Mouse (Mus musculus) layer of hippocampus, postnatal 10 days (tissue): ENCODE results near the gene Plcb4. TPM values are rescaled to one million over a fixed set of nuclear protein-coding genes. Genes with fewer than 3 reads are reported as not detected.
A peak's percentile ranks its signal among the peaks of the same experiment; 100 is the strongest.

Experiments
- DNase-seq, 2 experiments: peaks; one replicate each; pipeline ENCODE4 v3.0.0; 2021; ENCODE audit warnings: low spot score in 2 of 2
- long read RNA-seq: library from polyadenylated mRNA; stranded (forward); transcript quantifications from one replicate; pipeline ENCODE4 v2.0.0, GENCODE M21; 2023
- total RNA-seq, 2 experiments: library from RNA; stranded (reverse); gene quantifications; 2 replicates each; pipeline ENCODE4 v1.2.3; 2021

Plcb4 gene
- 10 to 100 TPM; 20.2 to 23.7 TPM for total RNA-seq
- long read RNA-seq, partial matches to known transcripts: 1 of 2 reads
- long read RNA-seq, other reads (novel, unspliced or antisense): 1 of 2 reads

DNA sequence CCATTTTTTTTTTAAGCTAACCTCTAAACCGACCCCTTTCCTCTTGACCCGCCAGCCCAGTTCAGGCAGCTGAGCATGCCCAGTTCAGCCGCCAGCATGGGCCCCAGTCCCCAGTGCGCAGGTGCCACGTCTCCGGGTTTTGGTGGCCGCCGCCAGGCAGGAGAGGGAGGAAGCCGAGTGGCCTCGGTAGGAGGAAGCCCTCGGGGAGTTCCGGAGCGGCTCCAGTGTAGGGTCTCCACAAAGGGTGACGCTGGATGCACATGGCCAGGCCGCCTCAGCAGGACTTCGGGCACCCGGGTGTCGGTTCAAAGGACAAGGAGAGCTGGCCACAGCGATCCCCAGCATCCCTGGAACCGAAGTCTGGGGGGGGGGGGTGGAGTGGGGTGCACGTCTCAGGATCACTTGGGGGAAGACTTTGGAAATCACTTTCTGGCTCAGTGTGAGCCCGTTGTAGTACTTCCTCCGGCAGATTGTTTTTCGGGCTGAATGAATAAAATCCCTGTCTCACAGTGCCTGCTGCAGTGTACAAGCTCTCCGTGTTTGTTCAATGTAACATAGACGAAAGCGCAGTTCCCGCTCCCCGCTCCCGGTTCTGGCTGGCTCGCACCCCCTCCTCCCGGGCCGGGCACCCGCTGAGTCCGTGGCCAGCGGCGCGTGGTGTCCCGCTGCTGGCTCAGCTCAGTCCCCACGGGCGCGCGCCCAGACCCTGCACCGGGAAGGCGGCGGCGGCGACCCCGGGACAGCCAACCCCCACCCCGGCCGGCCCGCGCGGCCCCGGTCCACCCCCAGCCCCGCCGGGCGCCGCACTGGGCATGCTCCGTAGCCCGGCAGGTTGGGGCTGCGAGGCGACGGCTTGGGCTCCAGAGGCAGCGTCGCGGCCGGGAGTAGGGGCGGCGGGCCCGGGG is at the start of gene Plcb4:
Gene Plcb4 (plus strand): TSS at position 526 of the 905 bp plus-strand sequence.
- peak; percentile 79 to 83 for DNase-seq

- no peak for DNase-seq
These were observed 44.1 kb upstream of the Plcb4 start for GRCm38 (mm10) chr2:135614651-135615261.

DNA sequence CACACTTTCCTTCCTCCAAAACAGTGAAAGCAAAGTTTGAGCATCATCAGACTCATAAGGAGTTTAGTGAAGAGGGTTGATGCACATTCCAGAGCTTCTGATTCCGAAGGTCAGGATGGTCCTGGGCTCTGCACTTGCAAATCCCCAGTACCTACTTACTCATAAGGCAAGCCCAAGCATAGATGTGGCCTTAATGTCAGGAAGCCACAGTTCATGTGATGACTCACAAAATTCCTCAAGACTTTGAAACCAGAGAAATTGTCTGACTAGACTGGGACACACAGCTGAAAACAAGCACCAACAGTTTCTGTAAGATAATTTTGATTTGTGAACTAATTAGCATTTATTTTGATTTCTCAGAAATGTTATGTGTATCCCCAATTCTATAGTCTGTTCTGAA is 42.7 kb upstream of the Plcb4 start:
- no peak for DNase-seq

DNA sequence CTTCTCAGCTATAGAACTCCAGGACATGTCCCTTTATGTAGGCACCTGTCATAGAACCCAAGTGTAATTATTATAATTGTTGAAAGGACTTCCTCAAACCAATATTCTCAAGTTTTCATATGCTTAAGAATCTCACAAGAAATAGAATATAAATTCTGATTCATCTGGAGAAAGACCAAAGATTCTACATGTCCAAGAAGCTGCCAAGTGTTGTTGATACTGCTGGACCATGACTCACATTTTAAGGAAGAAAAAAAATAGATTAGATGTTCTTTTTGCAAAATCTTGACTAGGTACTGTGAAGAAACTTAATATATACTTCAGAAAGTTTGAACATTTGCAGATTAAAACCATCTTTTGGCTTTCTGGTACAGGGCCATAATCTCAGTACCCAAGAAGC is 40.3 kb upstream of the Plcb4 start:
- no peak for DNase-seq

DNA sequence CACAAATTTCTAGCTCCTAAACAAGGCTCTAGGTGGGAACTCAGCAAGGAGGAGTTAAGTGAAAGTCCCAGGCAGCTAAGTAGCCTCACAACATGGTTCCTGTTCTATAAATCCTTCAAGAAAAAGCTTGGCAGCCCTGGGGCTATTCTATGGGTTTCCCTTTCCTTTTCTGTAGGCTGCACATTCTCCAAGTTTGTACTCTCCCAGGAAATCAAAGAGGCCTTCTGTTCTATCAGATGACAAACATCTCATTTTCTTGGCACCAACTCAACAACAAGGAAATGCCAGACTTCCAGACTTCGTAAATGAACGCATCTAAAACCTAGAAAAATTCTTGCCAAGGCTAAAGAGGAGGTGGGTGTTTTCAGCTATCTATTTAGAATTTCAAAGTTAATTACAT is 38.9 kb upstream of the Plcb4 start:
- DNase-seq: no peak

DNA sequence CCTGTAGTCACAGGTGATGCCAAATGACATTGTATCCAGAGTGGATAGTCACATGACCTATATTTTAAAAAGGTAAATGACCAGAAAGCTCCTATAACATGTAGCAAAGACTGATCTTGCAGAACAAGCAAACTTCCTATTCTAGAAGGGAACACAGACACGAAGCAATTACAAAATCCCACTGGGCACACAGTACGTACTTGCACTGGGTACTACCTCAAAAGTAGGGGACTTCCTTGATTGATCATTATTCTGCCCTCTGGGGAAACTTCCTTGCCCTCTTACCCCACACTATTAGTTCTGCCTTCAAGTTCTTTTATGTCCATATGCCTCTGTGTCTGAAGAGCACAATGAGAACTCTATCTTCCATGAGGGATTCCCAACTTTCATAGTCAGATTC is 31.0 kb upstream of the Plcb4 start:
- no peak for DNase-seq

DNA sequence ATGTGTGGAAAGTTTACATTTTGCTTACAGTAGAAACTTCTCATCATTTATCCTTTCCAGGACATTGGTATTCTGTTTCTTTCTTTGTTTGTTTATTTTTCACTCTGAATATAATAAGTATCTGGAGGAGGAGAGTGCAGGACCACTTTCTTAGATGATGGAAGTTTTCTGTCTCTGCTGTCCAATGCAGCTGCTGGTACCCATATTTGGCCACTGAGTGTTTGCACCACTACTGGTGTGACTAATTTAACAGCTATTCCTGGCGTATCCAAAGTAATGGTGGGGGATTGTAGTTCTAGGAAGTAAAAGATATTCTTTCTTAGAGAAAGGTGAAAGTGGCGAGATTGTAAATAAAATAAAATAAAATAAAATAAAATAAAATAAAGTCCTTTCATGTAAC is 21.6 kb upstream of the Plcb4 start:
- no peak for DNase-seq

DNA sequence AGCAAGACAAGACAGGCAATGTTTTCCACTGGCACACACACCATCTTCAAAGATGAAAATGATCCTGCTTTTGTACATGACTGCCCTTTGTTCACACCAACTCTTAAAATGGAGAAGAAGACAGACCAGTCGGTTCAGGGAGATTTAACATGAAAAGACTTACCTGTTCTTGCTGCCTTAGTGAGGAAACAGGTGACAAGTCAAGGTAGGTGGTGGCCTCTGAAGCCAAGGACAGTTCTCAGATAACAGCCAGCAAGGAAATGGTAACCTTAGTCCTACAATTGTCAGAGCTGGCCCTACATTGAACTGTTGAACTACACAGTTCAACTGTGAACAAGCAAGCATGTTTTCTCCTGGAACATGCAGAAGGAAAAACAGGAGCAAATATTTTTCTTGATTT is 17.8 kb upstream of the Plcb4 start:
- no peak for DNase-seq

DNA sequence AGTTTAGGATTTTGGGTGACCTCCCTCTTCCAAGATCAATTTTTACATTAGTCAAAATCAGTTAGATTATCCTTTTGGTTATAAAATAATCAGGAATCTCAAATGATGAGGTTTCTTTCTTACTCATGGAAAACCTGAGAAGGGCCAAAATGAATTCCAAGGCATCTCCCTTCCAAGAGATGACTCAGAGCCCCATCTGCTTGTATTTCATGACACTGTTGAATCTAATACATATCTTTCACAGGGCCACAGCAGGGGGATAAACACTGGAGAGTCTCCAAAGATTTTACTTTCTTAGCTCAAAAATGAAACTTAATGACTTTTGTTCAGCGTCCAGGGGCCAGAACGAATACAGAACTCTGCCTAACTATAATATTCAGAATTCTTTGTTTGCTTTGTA is 17.2 kb upstream of the Plcb4 start:
- DNase-seq: no peak

- DNase-seq: no peak
These were observed 12.6 kb upstream of the Plcb4 start for GRCm38 (mm10) chr2:135646226-135646625.

DNA sequence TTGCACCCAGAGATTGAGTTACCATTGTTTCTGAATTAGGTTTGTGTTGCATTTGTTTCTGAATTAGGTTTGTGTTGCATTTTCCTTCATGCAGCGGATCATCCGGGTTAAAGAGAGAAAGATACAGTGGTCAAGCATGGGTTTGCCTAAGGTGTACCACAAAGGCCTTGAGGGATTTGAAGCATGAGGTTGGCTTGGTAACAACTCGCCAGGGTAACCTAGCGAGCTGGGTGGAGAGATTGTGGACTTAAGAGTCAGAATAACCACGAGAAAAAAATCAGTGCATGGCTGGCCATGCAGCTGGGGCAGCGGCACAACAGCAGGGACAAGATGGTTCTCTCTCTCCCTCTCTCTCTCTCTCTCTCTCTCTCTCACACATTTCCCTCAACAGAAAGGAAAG is 12.2 kb upstream of the Plcb4 start:
- no peak for DNase-seq

DNA sequence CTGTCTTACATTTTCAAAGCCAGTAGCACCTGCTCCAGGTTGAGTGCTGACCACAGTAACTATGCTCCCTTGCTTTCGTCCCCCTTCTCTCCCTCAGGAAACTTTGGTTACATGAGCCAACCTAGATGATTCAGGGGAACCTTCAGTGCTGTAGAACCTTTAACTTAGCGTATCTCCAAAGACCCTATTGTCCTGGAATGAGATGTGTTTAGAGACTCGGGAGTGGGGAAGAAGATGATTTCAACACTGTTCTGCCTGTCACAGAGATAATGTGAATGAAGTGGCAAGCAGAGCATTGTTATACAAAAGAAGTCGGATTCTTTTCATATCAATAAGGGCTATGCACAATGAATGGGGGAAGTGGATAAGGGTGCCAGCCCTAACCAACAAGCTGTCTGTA is 10.8 kb upstream of the Plcb4 start:
- no peak for DNase-seq

DNA sequence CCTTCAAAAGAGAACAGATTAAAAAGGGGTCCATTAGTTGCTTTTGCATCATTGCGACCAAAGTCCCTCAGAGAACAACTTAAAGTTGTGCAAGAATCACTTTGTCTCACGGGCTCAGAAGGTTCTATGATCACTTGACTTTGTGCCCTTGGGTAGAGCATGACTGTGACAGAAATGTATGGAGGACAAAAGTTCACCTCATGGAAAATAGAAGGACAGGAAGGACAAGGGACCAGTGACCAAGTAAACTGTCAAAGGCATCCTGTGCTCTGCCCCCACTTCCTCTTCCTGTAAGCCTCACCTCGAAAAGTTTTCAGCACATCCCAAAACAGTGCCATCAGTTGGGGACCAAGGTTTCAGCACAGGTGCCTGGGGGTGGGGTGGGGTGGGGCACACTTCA is 7.9 kb upstream of the Plcb4 start:
- no peak for DNase-seq

DNA sequence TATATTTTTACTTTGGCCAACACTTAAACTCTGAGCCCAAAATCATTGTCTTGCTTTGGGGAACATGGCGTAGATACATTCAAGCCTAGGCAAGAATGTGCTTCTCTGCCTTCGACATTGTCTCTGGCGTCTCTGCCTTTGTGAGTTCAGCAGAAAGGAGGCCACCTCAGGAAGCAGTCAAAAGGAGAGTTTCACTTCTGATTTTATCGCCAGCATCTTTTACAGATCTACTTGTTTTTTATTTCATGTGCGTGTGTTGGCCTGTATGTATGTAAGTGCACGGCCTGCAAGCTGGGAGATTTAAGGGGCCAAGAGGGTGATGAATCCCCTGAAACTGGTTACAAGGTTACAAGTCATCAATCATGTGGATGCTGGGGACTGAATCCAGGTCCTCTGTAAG is 6.8 kb upstream of the Plcb4 start:
- no peak for DNase-seq

GRCm38 (mm10) chr2:135652451-135652850 is 6.4 kb upstream of the Plcb4 start:
- no peak for DNase-seq

- no peak for DNase-seq
These were observed 2.9 kb upstream of the Plcb4 start for GRCm38 (mm10) chr2:135655948-135656347.

GRCm38 (mm10) chr2:135656586-135656985 is 2.2 kb upstream of the Plcb4 start:
- no peak for DNase-seq

DNA sequence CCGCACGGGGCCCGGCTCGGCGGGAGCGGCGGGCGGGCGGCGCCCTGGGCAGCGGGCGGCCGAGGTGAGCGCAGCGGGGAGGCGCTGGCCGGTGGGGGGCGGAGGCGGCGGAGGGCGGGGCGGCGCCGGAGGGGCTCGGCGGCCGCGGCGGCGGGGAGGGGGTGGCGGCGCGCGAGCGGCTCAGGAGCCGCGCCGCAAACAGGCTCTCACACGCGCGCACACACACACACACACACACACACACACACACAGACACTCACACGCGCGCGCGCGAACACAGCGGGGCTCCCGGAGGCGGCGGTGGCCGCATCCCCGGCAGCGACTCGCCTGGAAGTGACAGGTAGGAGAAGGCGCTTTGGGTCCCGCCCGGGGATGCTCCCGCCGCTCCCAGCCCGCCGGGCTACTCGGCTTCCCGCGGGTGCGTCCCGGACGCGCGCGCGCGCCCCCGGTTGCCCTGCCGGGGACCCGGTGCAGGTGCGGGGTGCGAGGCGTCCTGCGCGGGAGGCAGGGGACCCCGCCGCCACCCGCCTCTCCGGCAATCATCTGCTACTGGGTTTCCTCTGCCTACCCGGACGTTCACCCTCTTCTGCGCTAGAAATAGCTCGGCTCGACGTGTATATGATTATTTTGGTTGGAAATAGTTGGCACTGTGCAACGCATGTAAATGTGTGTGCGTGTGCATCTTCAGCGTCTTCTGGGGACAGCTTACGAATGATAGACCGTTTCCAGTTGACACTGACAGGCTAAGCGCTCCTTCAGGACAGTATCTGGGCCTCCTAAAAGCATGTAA is 775 bp downstream of the Plcb4 start:
- peak; percentile 51 to 64 for DNase-seq

DNA sequence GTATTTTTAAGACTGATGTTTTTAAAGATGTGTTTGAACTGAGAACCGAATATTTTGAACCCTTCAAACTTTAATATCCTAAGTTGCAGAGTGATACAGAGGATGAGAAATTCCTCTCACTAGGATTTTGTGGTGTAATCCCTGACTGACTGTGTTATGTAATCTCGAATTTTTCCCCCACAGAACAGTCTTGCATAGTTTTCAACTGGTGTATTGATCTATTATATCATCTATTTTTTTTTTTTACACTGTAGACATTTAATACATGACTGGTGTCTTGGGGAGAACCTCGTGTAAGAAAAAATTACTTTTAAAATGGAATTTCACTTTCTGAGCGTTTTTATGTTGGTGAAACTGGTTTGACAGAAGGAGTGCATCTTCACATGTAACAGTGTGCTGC is 2.0 kb downstream of the Plcb4 start:
- DNase-seq: no peak

DNA sequence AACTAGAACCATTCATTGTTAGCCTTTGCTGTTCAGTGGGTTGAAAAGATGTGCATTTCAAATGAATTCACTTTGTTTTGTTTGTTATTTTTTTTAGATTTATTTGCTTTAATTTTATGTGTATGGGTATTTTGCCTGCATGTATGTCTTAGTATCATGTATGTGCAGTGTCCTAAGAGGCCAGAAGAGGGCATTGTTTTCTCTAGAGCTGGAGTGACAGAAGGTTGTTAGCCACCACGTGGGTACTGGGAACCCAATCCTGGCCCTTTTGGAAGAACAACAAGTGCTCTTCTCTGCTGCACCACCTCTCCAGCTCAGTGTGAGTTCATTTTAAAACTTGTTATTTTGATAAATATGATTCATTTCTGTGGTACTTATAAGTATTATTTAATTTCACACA is 5.0 kb downstream of the Plcb4 start:
- no peak for DNase-seq

DNA sequence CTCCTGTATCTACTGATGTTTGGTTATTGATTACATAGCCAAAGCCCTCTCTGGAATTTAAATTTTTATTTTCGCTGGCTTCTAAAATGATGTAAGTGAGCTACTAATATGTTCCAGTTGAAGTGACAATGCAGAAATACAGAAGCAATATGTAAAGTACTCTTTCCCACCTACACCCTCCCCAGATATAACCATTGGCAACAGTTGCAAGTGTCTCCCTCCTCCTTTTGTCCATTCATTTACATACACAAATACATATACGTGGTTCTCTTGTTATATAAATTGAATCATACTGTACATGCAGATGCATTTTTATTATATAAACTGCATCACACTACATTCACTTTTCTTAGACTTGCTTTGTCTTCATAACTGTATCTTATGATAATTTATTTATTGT is 8.7 kb downstream of the Plcb4 start:
- no peak for DNase-seq
